Mouse (Mus musculus) midbrain, embryonic 10.5 days (tissue): Measurements from ENCODE around the gene Fam49a. TPM values are rescaled to one million over a fixed set of nuclear protein-coding genes. Genes with fewer than 3 reads are reported as not detected.
"Not testable (repeated sequence)": the region's sequence is repeated elsewhere in the genome, so short reads cannot be mapped to it uniquely, and the experiment has no call there.

Experiments used
- DNase-seq: peaks from one replicate; pipeline ENCODE4 v3.0.0-alpha.2; 2017; ENCODE audit warnings: low spot score
- H3K27ac ChIP-seq: fragments of 300-500 bp; sonication (generic); replicated peaks from 2 replicates; pipeline ENCODE4 v1.5.1; 2016; ENCODE audit warnings: mild to moderate bottlenecking
- H3K27me3 ChIP-seq: fragments of 300-500 bp; sonication (generic); 2 replicates; pipeline ENCODE4 v1.6.1; 2016; ENCODE audit warnings: low read depth, mild to moderate bottlenecking; ENCODE audit not compliant: poor library complexity, severe bottlenecking
- H3K36me3 ChIP-seq: fragments of 300-500 bp; sonication (generic); 2 replicates; pipeline ENCODE4 v1.6.1; 2016; ENCODE audit warnings: mild to moderate bottlenecking, moderate library complexity
- H3K4me1 ChIP-seq: fragments of 300-500 bp; sonication (generic); 2 replicates; pipeline ENCODE4 v1.6.1; 2016
- H3K4me3 ChIP-seq: fragments of 300-500 bp; sonication (generic); 2 replicates; pipeline ENCODE4 v1.5.1; 2016; ENCODE audit warnings: mild to moderate bottlenecking, moderate library complexity
- H3K9me3 ChIP-seq: fragments of 300-500 bp; sonication (generic); replicated peaks from 2 replicates; pipeline ENCODE4 v1.6.1; 2016; ENCODE audit warnings: mild to moderate bottlenecking
- WGBS: fragments of 180-500 bp; shearing (Covaris S2); methylation state at CpG from one replicate; pipeline ENCODE4 v1.1.7; 2016; 5-methylcytosine and 5-hydroxymethylcytosine counted together
- polyA plus RNA-seq: library from polyadenylated mRNA; unstranded; fragments of >200 nt; fragmentation: Nextera tagmentation; extraction: Ambion mirVana; gene quantifications from 2 replicates; pipeline ENCODE4 v1.2.1, GENCODE M21; 2016

The Fam49a gene
- polyA plus RNA-seq, 1 experiment from 2014 or later, result 9.2 TPM

GRCm38 (mm10) chr12:12321111-12321510 is 59.2 kb downstream of the Fam49a start:
- WGBS, result 82% methylated on average over 3 of the region's 3 CpGs
- H3K9me3 ChIP-seq, result no peaks in the 10 kb centered on the region
- peaks cover 11% of the 10 kb centered on the region for H3K4me1 ChIP-seq
- no peak overlapping the region for H3K27ac ChIP-seq
- H3K27me3 ChIP-seq, result no peaks in the 10 kb centered on the region
- H3K36me3 ChIP-seq, result no peaks in the 10 kb centered on the region
- DNase-seq, result no peak
- no peak overlapping the region for H3K4me3 ChIP-seq

- Histone ChIP-seq H3K36me3 (no peaks in the 10 kb centered on the region), H3K27ac (no peak overlapping the region), H3K27me3 (no peaks in the 10 kb centered on the region), H3K4me1 (peaks cover 5% of the 10 kb centered on the region; the same call in 1 of the 2 replicates), H3K4me3 (no peak overlapping the region), H3K9me3 (no peaks in the 10 kb centered on the region)
- DNase-seq, result no peak
- WGBS, result 84% methylated on average over 5 of the region's 5 CpGs
Measured at GRCm38 (mm10) chr12:12323084-12323483, 61.1 kb downstream of the Fam49a start.

- H3K27ac ChIP-seq, result peak overlapping the region; percentile 86
- peak overlapping the region; percentile 46 for H3K4me3 ChIP-seq
- H3K27me3 ChIP-seq, result no peaks in the 10 kb centered on the region
- DNase-seq, result peak; percentile 91
- H3K9me3 ChIP-seq, result no peaks in the 10 kb centered on the region
- H3K36me3 ChIP-seq, result no peaks in the 10 kb centered on the region
- H3K4me1 ChIP-seq, result peaks cover 5% of the 10 kb centered on the region; the same call in 1 of the 2 replicates
- 31% methylated on average over 18 of the region's 18 CpGs for WGBS
Measured at GRCm38 (mm10) chr12:12323616-12324223, 61.8 kb downstream of the Fam49a start.

- H3K4me3 ChIP-seq, DNase-seq, H3K4me1 ChIP-seq, H3K27me3 ChIP-seq, H3K36me3 ChIP-seq, H3K9me3 ChIP-seq: not testable (repeated sequence)
- peak overlapping the region; percentile 86 for H3K27ac ChIP-seq
- WGBS, result 81% methylated on average over 22 of the region's 22 CpGs
Measured at GRCm38 (mm10) chr12:12324266-12324665, 62.3 kb downstream of the Fam49a start.

- H3K27me3 ChIP-seq, result no peaks in the 10 kb centered on the region
- no peak overlapping the region for H3K4me3 ChIP-seq
- no peak for DNase-seq
- H3K27ac ChIP-seq, result no peak overlapping the region
- H3K4me1 ChIP-seq, result no peaks in the 10 kb centered on the region
- no peaks in the 10 kb centered on the region for H3K36me3 ChIP-seq
- WGBS, result 91% methylated on average over 11 of the region's 11 CpGs
- H3K9me3 ChIP-seq, result no peaks in the 10 kb centered on the region
Measured at GRCm38 (mm10) chr12:12333526-12334310, 71.8 kb downstream of the Fam49a start.

- WGBS, result 89% methylated on average over 5 of the region's 5 CpGs
- Histone ChIP-seq H3K27ac (no peak overlapping the region), H3K9me3 (no peaks in the 10 kb centered on the region), H3K4me3 (no peak overlapping the region), H3K4me1 (no peaks in the 10 kb centered on the region), H3K36me3 (no peaks in the 10 kb centered on the region), H3K27me3 (no peaks in the 10 kb centered on the region)
- DNase-seq, result no peak
Measured at GRCm38 (mm10) chr12:12334486-12334885, 72.5 kb downstream of the Fam49a start.

GRCm38 (mm10) chr12:12335566-12335965 is 73.6 kb downstream of the Fam49a start:
- H3K9me3 ChIP-seq, result no peaks in the 10 kb centered on the region
- no peak overlapping the region for H3K27ac ChIP-seq
- H3K4me1 ChIP-seq, result no peaks in the 10 kb centered on the region
- whole genome bisulfite sequencing, result 88% methylated on average over 7 of the region's 7 CpGs
- no peak for DNase-seq
- no peak overlapping the region for H3K4me3 ChIP-seq
- H3K36me3 ChIP-seq, result no peaks in the 10 kb centered on the region
- H3K27me3 ChIP-seq, result no peaks in the 10 kb centered on the region

GRCm38 (mm10) chr12:12337378-12337777 is 75.4 kb downstream of the Fam49a start:
- H3K27ac ChIP-seq, result no peak overlapping the region
- no peaks in the 10 kb centered on the region for H3K9me3 ChIP-seq
- no peaks in the 10 kb centered on the region for H3K4me1 ChIP-seq
- no peaks in the 10 kb centered on the region for H3K27me3 ChIP-seq
- no peak for DNase-seq
- WGBS, result 94% methylated on average over 6 of the region's 6 CpGs
- no peaks in the 10 kb centered on the region for H3K36me3 ChIP-seq
- H3K4me3 ChIP-seq, result no peak overlapping the region

GRCm38 (mm10) chr12:12343320-12343719 is 81.4 kb downstream of the Fam49a start:
- Histone ChIP-seq H3K36me3 (no peaks in the 10 kb centered on the region), H3K27me3 (no peaks in the 10 kb centered on the region), H3K4me1 (no peaks in the 10 kb centered on the region), H3K4me3 (no peak overlapping the region), H3K9me3 (no peaks in the 10 kb centered on the region), H3K27ac (no peak overlapping the region)
- DNase-seq, result no peak
- WGBS, result 97% methylated on average over 2 of the region's 2 CpGs

GRCm38 (mm10) chr12:12348625-12349024 is 86.7 kb downstream of the Fam49a start:
- H3K36me3 ChIP-seq, result no peaks in the 10 kb centered on the region
- 89% methylated on average over 2 of the region's 2 CpGs for WGBS
- DNase-seq, result no peak
- no peaks in the 10 kb centered on the region; the same call in 1 of the 2 replicates for H3K4me1 ChIP-seq
- H3K27me3 ChIP-seq, result no peaks in the 10 kb centered on the region
- H3K27ac ChIP-seq, result no peak overlapping the region
- no peak overlapping the region for H3K4me3 ChIP-seq
- no peaks in the 10 kb centered on the region for H3K9me3 ChIP-seq

GRCm38 (mm10) chr12:12349645-12350288 is 87.8 kb downstream of the Fam49a start:
- no peak for DNase-seq
- 81% methylated on average over 6 of the region's 6 CpGs for WGBS
- H3K4me1 ChIP-seq, result no peaks in the 10 kb centered on the region; the same call in 1 of the 2 replicates
- no peaks in the 10 kb centered on the region for H3K9me3 ChIP-seq
- no peak overlapping the region for H3K4me3 ChIP-seq
- no peaks in the 10 kb centered on the region for H3K27me3 ChIP-seq
- H3K36me3 ChIP-seq, result no peaks in the 10 kb centered on the region
- no peak overlapping the region for H3K27ac ChIP-seq

GRCm38 (mm10) chr12:12351816-12352552 is 90.0 kb downstream of the Fam49a start:
- Histone ChIP-seq H3K27ac (no peak overlapping the region), H3K36me3 (no peaks in the 10 kb centered on the region), H3K4me1 (no peaks in the 10 kb centered on the region; the same call in 1 of the 2 replicates), H3K9me3 (no peaks in the 10 kb centered on the region), H3K27me3 (no peaks in the 10 kb centered on the region), H3K4me3 (no peak overlapping the region)
- WGBS, result 72% methylated on average over 11 of the region's 11 CpGs
- DNase-seq, result no peak
